Mouse (Mus musculus) heart, adult 9 months (tissue): Measurements from ENCODE around the gene Fam171a2.

Experiments
- DNase-seq, 2 experiments: peaks; one replicate each; pipeline ENCODE4 v3.0.0; 2022; ENCODE audit warnings: low spot score in 2 of 2

The Fam171a2 gene

DNA sequence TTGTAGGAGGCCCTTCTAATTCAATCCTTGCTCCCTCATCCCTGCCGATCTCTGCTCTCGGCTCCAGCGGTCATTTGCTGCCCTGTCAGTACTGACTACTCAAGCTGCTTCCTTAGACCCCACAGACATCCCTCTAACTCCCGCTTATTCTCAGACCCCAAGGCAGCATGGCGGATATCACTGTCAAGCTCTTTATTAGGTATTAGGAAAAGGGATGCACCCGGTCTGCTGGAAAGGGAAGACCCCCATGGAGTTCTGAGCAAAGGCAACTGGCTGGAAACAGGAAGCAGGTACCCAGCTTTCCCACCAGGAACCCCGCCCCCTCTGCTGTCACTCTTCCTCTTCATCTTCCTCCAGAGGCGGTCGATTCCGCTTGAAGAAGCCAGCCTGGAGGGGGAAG lies 5.6 kb upstream of the Fam171a2 start:
- DNase-seq, result no peak

GRCm38 (mm10) chr11:102449043-102450008 lies 1.8 kb upstream of the Fam171a2 start:
- DNase-seq, result no peak

- no peak for DNase-seq
These were observed 845 bp upstream of the Fam171a2 start for GRCm38 (mm10) chr11:102448327-102448726.

DNA sequence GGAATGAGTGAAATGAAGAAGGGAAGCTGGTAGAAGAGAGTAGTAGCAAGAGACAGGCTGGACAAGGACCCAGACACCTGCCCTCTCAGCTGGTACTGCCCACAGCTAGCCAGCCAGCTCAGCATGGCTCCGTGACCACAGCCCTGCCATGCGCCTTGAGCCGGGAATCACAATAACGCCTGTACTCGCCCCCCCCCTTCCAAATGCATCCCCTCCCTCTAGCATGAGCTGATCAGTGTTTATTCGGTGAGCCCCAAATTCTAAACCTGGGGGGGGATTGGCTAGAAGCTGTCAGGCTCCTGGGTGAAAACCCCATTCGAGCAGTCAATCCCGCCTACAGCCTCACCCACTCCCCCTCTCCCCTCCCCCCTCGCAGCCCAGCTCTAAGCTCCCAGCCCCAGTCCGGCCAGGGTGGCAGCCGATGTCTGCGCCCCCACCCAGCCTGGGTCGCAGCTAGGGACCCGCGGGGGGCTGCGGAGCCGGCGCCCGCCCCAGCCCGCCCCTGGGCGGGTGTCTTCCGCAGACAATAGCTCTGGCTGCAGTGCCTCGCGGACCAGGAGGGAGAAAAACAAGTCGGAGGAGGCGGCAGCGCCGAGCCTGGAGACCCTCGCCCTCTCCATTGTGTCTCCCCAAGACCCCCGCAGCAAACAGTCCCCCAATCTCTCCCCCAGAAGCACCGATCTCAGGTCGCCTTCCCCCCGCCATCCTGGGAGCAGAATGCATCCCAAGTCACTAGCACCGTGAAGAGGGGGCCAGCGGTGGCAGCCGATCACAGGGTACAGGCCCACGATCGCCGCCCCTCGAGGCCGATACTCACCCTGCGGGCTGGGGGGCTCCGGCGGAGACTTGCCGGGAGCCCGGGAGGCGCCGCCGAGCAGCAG lies 661 bp downstream of the Fam171a2 start:
- no peak for DNase-seq

- peak in 1 of 2 experiments; percentile 66 for DNase-seq
These were observed 1.6 kb downstream of the Fam171a2 start for GRCm38 (mm10) chr11:102445891-102446361.

GRCm38 (mm10) chr11:102445264-102445890 lies 2.1 kb downstream of the Fam171a2 start:
- DNase-seq, result peak; percentile 61 to 67

- DNase-seq, result no peak
These were observed 2.7 kb downstream of the Fam171a2 start for GRCm38 (mm10) chr11:102444781-102445180.

- no peak for DNase-seq
These were observed 3.2 kb downstream of the Fam171a2 start for GRCm38 (mm10) chr11:102444321-102444720.

DNA sequence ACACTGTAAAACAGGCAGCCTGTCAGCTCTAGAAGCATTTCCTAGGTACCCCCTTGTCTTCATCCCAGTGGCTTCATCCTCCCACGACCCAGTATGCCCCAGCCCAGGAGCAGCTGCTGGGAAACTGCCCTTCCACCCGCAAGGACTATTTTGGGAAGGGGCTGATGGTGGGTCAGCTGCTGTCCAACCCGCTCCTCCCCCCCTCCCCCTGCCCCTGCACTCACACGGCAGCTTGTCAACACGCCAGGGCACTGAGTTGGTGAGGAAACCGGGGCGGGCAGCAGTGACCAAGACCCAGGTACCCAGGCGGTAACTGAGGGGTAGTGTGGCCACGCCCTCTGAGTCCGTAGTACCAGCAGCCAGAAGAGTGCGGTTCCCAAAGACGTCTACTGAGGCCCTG lies 3.7 kb downstream of the Fam171a2 start:
- no peak for DNase-seq

DNA sequence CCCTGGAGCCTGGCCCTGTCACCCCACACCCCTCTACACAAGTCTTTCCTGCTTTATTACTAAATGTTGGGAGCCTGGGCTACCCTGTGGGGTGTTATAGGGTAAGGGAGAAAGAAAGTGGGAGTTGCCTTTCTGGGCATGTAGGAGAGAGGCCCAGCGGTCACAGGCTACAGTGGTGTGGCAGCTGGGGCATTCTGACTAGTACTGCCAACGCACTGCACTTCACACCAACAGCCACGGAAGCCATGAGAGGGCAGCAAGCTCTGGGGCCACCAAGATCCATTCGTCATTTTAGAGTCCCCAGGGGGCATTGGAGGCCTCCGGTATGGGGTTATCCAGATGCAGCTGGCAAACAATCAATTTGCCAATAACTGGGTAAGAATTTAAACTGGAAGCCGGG lies 5.4 kb downstream of the Fam171a2 start:
- no peak for DNase-seq

DNA sequence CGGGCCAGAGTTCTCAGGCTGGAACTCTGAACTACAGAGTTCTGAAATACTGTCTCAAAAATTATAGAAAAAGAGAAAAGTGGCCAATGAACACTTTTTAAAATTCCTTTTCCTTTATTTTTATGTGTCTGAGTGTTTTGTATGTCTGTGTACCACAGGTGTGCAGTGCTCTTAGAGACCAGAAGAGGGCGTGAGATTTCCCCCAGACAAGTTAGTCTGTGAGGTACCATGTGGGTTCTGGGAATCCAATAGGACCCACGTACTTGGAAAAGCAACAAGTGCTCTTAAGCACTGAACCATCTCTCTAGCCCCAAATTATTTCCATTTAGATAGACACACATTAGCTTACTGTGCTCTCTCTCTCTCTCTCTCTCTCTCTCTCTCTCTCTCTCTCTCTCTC lies 6.0 kb downstream of the Fam171a2 start:
- DNase-seq, result no peak

DNA sequence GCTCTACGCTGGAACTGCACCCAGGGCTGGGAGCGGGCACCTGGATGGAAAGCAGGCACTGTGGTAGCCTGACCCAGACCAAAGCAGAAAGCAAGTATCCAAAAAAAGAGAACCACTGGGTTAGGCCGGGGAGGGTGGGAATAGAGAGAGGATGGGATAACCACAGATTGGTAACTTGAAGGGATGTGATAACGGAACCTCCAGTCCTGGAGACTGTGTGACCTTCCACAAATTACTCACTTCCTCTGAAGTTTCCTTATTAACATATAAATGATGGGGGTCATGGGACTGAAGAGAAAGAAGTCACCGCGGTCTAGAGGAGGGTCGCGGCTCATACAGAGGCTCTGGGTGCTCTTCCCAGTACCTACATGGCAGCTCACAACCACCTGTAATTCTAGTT lies 7.2 kb downstream of the Fam171a2 start:
- no peak for DNase-seq

DNA sequence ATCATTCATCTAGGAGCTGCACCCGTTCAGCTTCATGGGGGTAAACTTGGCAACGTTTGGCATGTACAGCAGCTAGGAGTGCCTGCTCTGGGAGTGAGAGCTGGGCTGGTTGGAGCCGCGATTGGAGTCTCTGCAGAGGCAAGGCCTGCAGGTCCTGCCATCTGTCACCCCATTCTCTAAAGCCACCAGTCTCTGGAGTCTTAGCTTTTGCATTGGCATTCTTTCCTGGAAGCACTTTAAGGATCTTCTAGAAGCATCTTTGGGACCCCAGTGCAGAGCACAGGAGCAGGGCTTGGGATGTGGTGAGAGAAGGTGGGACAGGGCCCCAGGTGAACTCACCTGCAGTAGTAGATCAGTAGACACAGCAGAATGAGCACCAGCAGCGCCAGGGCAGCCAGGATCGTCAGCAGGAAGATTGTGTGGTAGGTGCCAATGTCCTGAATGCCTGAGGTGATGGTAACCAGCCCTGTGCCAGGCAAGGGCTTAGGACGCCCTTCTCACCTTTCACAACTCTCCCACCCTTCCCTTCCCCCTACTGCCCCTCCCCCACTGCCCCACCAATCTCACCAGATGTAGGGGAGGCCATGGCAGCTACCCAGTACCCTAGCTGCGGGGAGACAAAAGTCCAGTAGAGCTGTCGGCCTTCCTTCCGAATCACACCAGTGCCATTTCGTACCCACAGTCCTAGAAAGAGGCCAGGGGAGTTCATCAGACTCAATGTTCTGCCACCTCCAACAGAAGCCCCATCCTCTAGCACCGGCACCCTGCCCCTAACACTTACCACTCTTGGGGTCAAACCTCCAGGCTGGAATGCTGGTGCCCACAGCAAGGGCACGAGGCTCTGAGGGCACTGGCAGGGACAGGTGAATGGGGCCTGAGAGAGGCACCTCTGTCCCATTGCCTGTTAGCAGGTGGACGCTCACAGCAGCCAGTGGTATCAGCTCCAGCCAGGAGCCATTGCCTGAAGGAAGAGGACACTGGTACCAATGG lies 8.1 kb downstream of the Fam171a2 start:
- DNase-seq, result no peak

DNA sequence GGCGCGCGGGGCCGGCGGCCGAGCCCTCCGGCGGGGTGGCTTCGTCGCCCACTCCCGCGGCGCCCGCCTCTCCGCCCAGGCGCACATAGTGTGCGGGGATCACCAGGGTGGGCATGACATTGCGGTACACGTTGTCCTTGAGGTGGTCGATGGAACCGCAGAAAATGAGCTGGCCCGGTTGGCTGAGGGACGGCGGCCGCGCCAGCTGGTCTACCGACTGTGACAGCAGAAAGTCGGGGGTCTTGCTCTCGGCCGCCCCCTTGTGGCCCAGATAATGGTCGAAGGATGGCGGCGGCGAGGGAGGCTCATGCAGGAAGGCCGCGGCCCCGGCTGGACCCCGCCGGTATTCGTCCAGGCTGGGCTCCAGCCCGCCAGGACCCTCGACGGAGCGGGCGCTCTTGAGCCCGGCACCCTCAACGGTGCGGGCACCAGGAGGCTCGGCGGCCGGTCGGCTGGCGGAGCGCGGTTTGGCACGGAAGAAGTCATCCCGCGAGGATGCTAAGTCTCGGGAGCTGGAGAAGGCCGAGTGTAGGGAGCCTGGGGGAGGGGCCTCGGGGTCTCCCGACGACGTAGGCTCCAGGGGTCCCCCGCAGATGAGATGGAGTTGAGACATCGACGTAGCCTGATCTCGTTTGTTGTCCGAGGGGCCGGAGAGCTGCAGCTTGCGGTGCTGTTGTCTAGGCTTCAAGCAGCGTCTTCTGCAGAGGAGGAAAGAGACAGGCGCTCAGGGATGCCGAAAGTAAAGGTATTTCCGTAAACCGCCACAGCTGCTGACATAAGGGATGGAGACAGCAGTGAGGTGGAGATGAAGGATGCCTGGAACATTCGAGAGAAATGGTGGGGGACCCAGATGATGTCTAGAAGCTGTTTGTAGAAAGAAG lies 9.0 kb downstream of the Fam171a2 start:
- peak; percentile 51 to 61 for DNase-seq

DNA sequence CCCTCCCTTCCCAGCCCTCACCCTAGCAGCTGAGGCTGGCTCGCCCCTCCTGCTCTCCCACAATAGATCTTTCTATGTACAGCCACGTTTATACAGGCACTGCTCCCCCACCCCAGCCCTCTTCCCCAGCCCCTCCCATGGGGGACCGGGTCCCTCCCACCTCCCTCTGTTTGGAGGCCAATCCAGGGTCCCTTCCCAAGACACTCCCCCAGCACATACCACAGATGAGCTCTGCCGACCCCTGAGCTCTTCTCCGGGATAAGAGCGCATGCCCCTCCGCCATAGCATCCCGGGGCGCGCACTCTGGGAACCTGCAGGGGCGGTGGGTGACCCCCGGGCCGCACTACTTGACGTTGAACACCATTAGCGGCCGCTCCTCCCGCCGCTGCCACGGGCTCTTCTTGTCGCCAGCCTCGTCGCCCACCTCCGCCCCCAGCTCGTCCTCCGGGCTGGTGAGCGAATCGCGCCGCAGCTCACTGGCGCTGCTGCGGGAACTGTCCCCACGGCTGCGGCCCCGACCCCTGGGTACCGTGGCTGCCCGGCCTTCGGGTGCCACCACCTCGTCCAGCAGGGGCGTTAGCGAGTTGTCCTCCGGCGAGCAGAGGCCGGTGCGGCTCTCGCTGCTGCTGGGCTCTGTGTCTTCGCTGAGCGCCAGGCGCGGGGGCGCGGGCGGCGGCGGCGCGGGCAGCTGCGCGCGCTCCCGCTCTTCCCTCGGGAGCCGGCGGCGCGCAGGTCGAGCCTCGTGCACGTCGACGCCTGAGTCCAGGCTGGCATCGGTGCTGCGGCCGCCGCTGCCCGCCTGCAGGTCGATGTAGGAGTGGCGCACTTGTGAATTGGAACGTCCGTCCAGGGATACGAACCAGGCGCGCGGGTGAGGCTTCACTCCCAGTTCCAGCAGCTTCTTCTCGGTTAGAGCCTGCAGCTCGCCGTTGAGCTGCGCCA lies 10.1 kb downstream of the Fam171a2 start:
- DNase-seq, result peak in 1 of 2 experiments; percentile 44

- DNase-seq, result no peak
These were observed 11.1 kb downstream of the Fam171a2 start for GRCm38 (mm10) chr11:102436471-102436790.

GRCm38 (mm10) chr11:102435754-102436470 lies 11.6 kb downstream of the Fam171a2 start:
- no peak for DNase-seq
